Mouse (Mus musculus): ENCODE data around the gene Vmn2r60. TPM values are rescaled to one million over a fixed set of nuclear protein-coding genes. Genes with fewer than 3 reads are reported as not detected.
"Not testable (repeated sequence)": the region's sequence is repeated elsewhere in the genome, so short reads cannot be mapped to it uniquely, and the experiment has no call there.

The Vmn2r60 gene
- under 1 TPM; 0.04 to 0.08 TPM for total RNA-seq (2021)

DNA sequence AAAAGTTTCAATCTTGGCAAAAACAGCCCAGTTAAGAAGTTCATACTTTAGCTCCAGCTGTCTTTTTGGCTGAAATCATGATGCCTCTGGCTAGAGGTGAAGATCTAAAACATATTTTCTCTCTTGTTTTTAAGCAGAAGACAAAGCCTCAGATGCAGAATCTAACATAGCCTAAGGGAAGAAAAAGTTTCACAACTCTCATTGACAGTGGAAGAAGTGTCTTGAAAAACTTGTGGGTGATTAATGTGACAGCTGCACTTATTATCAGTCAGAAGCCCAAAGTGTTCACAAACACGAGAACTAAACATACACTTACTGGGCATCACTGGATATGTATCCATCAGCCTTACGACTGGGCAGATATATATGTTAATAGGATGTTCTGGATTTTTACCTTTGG is at the start of gene Vmn2r60:
Vmn2r60 (plus strand) TSS at position 301 of the 400 bp plus-strand sequence.
- no peak for DNase-seq (ENCODE audit: extremely low spot score in 1 of 2, low spot score in 2 of 2)
- intact Hi-C loops (cut with DNase I): no loop called here

DNA sequence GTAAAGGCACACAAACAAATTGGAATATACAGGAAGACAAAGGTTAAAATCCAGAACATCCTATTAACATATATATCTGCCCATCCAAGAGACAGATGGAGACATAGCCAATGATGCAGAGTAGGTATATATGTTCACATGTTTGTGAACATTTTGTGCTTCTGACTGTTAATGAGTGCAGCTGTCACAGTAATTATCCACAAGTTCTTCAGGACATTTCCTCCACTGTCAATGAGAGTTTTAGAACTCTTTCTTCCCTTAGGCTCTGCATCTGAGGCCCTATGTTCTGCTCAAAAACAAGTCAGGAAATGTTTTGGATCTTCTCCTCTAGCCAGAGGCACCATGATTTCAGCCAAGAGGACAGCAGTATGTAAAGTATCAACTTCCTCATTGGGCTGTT is 48.6 kb upstream of the Vmn2r60 start, which contains the start of gene Vmn2r59:
Vmn2r59 (minus strand) TSS at position 101 of the 400 bp plus-strand sequence.
- intact Hi-C loops (cut with DNase I): no loop called here

DNA sequence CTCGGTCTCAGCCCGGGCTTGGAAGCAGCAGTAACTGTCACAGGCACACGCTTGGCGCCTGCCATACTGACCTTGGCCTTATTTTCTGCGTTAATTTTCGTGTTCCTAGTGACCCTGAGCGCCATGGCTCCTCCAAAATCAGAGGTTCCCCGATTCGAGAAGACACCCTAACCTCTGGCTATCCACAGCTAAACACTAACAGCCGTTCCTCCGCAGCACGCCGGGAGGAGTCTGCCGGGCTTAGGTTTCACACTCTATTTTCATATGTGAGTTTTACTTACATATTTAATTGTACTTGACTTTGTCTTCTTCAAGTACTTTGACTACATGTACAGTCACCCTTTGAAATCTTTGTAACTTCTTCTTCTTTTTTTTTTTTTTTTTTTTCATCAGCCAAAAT is 509 bp upstream of the Vmn2r60 start:
- DNase-seq (ENCODE audit: extremely low spot score in 1 of 2, low spot score in 2 of 2); intact Hi-C loops (cut with DNase I): not testable (repeated sequence)

More for the DNA sequence above, 48.6 kb upstream of the Vmn2r60 start, which contains the start of gene Vmn2r59:
- DNase-seq (ENCODE audit: extremely low spot score in 1 of 2, low spot score in 2 of 2): no peak

Other genes with a start within 250 kb of the Vmn2r60 start
- not detected for gene Vmn2r58, start 235.1 kb upstream of the Vmn2r60 start, total RNA-seq (2021)
- not detected for gene Vmn2r59, start 48.7 kb upstream of the Vmn2r60 start, total RNA-seq (2021)
- gene Vmn2r61, start 152.3 kb downstream of the Vmn2r60 start, total RNA-seq (2021): not detected